In the genomic region with DNA sequence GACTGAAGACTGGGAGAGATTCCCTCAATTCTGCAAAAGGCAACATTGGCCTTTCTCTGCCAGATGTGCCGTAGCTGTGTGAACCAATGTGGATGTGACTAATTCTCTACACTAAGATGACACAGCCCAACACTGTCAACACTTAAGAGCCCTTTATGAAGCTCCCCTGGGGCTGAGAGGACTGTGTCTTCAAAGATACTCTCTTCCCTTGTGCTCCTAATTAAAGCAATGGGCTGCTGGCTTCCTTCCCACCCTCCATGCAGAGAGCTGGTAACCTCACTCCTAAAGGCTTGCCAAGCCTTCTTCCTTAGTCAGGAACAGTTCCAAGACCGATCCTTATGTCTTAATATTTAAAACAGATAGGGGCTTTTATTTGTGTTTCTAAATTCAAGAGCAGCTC, we compare ENCODE assay signal across 8 mouse cellular contexts.
A peak's percentile ranks its signal among the peaks of the same experiment; 100 is the strongest.
DNase-seq lines count a peak whose midpoint lies in the region; ATAC-seq lines count a peak whose summit lies in the region.
"Had no signal": no experiment of that assay in that cellular context is flagged by ENCODE, and none has a peak within 500 bp of the region (broad histone marks: within the 10 kb centered on the region; RNA-seq: fewer than 3 reads in every experiment).

No protein-coding gene starts in this region.

- DNase-seq in kidney, postnatal 36 days: peak; percentile 9 to 35
- DNase-seq in cerebellum, adult 18-20 months: peak; percentile 14 to 36
- DNase-seq in midbrain, embryonic 14.5 days: peak; percentile 61
- DNase-seq in testis, postnatal 10 days (ENCODE audit: low spot score): no peak
- DNase-seq in embryo, embryonic 11 days: no peak

- no peak overlapping the region for H3K9ac ChIP-seq in kidney, embryonic 16.5 days (replicated peaks; ENCODE audit: low read length)
- no peak overlapping the region for H3K9ac ChIP-seq in forebrain, embryonic 16.5 days (replicated peaks; ENCODE audit: low read depth, low read length)
- H3K9ac ChIP-seq in midbrain, embryonic 14.5 days (replicated peaks; ENCODE audit: low read length): no peak overlapping the region
- H3K9ac ChIP-seq: limb, embryonic 13.5 days had no signal

- H3K27ac ChIP-seq in kidney, embryonic 16.5 days (ENCODE audit: low read length): no peak overlapping the region
- no peak overlapping the region for H3K27ac ChIP-seq in forebrain, embryonic 16.5 days (ENCODE audit: low read length)
- no peak overlapping the region for H3K27ac ChIP-seq in midbrain, embryonic 14.5 days (replicated peaks; ENCODE audit: low read depth, low read length)
- H3K27ac ChIP-seq: limb, embryonic 13.5 days had no signal

- H3K27me3 ChIP-seq in kidney, embryonic 16.5 days (ENCODE audit: insufficient read depth, low read length): no peaks in the 10 kb centered on the region
- 0 out of 2 replicates have a peak, but pooled peaks cover 3% of the 10 kb centered on the region for H3K27me3 ChIP-seq in forebrain, embryonic 16.5 days (replicated peaks; ENCODE audit: control insufficient read depth, insufficient read depth, low read length)
- no peaks in the 10 kb centered on the region for H3K27me3 ChIP-seq in midbrain, embryonic 14.5 days (ENCODE audit: control insufficient read depth, insufficient read depth, low read length)
- H3K27me3 ChIP-seq: limb, embryonic 13.5 days had no signal

- no peak overlapping the region for H3K4me3 ChIP-seq in kidney, embryonic 16.5 days (ENCODE audit: low read length)
- H3K4me3 ChIP-seq in forebrain, embryonic 16.5 days (replicated peaks; ENCODE audit: low read length): no peak overlapping the region
- H3K4me3 ChIP-seq in midbrain, embryonic 14.5 days (replicated peaks; ENCODE audit: low read depth, low read length): no peak overlapping the region
- H3K4me3 ChIP-seq: limb, embryonic 13.5 days had no signal

- no peak overlapping the region for H3K4me2 ChIP-seq in kidney, embryonic 16.5 days (replicated peaks; ENCODE audit: low read depth, low read length)
- H3K4me2 ChIP-seq in forebrain, embryonic 16.5 days (ENCODE audit: low read length): no peak overlapping the region
- no peak overlapping the region for H3K4me2 ChIP-seq in midbrain, embryonic 14.5 days (ENCODE audit: low read length)
- H3K4me2 ChIP-seq: limb, embryonic 13.5 days had no signal

- H3K9me3 ChIP-seq in kidney, embryonic 16.5 days (ENCODE audit: low read length): no peaks in the 10 kb centered on the region
- H3K9me3 ChIP-seq in forebrain, embryonic 16.5 days (ENCODE audit: control insufficient read depth, low read length): no peaks in the 10 kb centered on the region
- no peaks in the 10 kb centered on the region for H3K9me3 ChIP-seq in midbrain, embryonic 14.5 days (ENCODE audit: control insufficient read depth, low read length)
- H3K9me3 ChIP-seq: limb, embryonic 13.5 days had no signal

- no peaks in the 10 kb centered on the region for H3K36me3 ChIP-seq in kidney, embryonic 16.5 days (ENCODE audit: insufficient read depth, low read length)
- no peaks in the 10 kb centered on the region for H3K36me3 ChIP-seq in forebrain, embryonic 16.5 days (ENCODE audit: control insufficient read depth, insufficient read depth)
- H3K36me3 ChIP-seq in midbrain, embryonic 14.5 days (ENCODE audit: control insufficient read depth, insufficient read depth, low read length): no peaks in the 10 kb centered on the region
- H3K36me3 ChIP-seq: limb, embryonic 13.5 days had no signal

- ATAC-seq in kidney, embryonic 16.5 days (ENCODE audit: low FRiP score, low TSS enrichment): no peak
- peak; percentile 83 for ATAC-seq in forebrain, embryonic 16.5 days
- no peak for ATAC-seq in midbrain, embryonic 14.5 days (ENCODE audit: low FRiP score, low TSS enrichment)

- 68% methylated on average over 2 of the region's 2 CpGs for WGBS in kidney, embryonic 16.5 days
- 32% methylated on average over 2 of the region's 2 CpGs for WGBS in forebrain, embryonic 16.5 days
- WGBS in midbrain, embryonic 14.5 days: 77% methylated on average over 2 of the region's 2 CpGs

- H3K4me1 ChIP-seq in kidney, embryonic 16.5 days (ENCODE audit: insufficient read depth, low read length): no peaks in the 10 kb centered on the region
- H3K4me1 ChIP-seq in forebrain, embryonic 16.5 days (replicated peaks; ENCODE audit: control insufficient read depth, insufficient read depth, low read length): no peaks in the 10 kb centered on the region; the same call in 1 of the 2 replicates
- H3K4me1 ChIP-seq in midbrain, embryonic 14.5 days (ENCODE audit: control insufficient read depth, insufficient read depth, low read length): no peaks in the 10 kb centered on the region

Comparison
In these comparisons a context has a peak if more than half of its experiments do, and no peak if none do; other contexts are left out.
1. DNase-seq: peak in kidney, postnatal 36 days (2 of 2), cerebellum, adult 18-20 months (2 of 2) and midbrain, embryonic 14.5 days (single experiment); none in testis, postnatal 10 days (single experiment) and embryo, embryonic 11 days (single experiment).